Mouse (Mus musculus): ENCODE data around the gene Tmem240.

Gene Tmem240

DNA sequence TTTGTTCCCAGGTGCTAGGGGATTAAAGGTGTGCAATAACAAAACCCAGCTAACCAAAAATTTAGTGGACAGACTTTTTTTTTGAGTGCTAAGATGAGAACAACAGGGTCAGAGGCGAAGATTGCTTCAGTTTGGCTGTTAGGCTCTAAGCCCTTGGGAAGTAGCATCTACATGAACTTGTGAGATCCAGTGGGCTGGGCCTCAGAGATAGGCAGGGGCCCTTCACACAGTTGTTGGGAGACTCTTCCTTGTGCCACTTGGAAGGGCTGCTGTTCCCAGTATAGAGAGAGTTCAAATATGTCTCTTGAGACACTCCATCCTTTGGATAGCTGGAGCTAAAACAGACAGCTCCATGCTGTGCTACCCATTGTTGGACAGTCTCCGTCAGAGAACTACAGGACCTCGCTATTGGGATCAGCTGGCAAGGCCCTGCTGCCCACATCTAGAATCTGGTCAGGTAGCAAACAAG is 55.5 kb downstream of the Tmem240 start, which contains the start of gene Ankrd65:
Gene Ankrd65 (plus strand): TSS at position 419 of the 469 bp plus-strand sequence.
- Histone ChIP-seq H3K4me3 (replicated peaks; ENCODE audit: low read length) (peak within 1 kb of the TSS; percentile 77), H3K36me3 (ENCODE audit: insufficient read depth, low read length) (no peaks in the 10 kb centered on the region), H3K9me3 (ENCODE audit: low read length) (no peaks in the 10 kb centered on the region), H3K4me1 (replicated peaks; ENCODE audit: low read depth, low read length) (peaks cover 28% of the 10 kb centered on the region), H3K27me3 (ENCODE audit: insufficient read depth, low read length) (peaks cover 39% of the 10 kb centered on the region)
- no peak for TF ChIP-seq CTCF (conservative IDR thresholded peaks at IDR 0.05; ENCODE audit: low read length)
- no peak for TF ChIP-seq NANOG (IDR thresholded peaks at IDR 0.05; ENCODE audit: borderline replicate concordance, low read length)
- TF ChIP-seq POU5F1 (IDR thresholded peaks at IDR 0.05; ENCODE audit: borderline replicate concordance, low read length) = no peak

Data from E14TG2a.4 (cell line).